Mouse (Mus musculus) kidney, adult 8-10 months (tissue): ENCODE results near the gene Gpatch8.
"Not testable (repeated sequence)": the region's sequence is repeated elsewhere in the genome, so short reads cannot be mapped to it uniquely, and the experiment has no call there.

Experiments used
- DNase-seq, 2 experiments: peaks; one replicate each; pipeline ENCODE4 v3.0.0; 2022

Gpatch8 gene

GRCm38 (mm10) chr11:102568756-102569377, 12.7 kb upstream of the Gpatch8 start:
- no peak for DNase-seq

DNA sequence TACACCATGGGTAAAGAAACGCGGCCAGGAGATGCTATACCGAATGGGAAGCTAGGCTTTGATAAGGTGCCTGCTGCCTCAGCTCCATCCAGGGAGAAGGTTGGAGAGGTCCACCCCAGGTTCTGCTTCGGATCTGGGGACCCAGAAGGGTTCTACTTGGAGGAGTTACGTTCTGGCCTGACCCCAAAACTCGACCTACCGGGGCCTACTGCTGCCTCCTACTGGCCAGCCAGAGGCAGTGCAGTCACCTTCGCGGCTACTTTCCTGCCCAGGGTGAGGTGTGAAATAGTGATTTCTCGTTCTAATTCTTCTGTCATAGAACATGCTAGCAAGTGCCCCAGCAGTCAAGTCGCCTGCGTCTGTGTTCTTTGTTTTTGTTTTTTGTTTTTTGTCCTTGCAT, 12.0 kb upstream of the Gpatch8 start:
- DNase-seq: no peak

- DNase-seq: no peak
Measured at GRCm38 (mm10) chr11:102567723-102568122, 11.5 kb upstream of the Gpatch8 start.

DNA sequence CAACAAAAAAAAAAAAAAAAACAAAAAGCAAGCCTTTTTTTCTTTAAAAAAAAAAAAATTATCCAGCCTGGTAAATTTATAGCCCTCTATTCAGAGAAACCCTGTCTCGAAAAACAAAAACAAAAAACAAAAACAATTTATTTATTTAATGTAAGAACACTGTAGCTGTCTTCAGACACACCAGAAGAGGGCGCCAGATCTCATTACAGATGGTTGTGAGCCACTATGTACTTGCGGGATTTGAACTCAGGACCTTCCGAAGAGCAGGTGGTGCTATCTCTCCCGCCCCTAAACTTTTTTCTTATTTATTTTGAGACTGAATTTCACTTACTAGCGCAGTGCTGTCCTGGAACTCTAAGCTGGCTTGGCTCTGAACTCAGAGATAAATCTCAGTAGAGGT, 11.0 kb upstream of the Gpatch8 start:
- no peak for DNase-seq

GRCm38 (mm10) chr11:102566290-102566689, 10.1 kb upstream of the Gpatch8 start:
- DNase-seq: no peak

GRCm38 (mm10) chr11:102565741-102566140, 9.5 kb upstream of the Gpatch8 start:
- DNase-seq: no peak

GRCm38 (mm10) chr11:102564952-102565671, 8.9 kb upstream of the Gpatch8 start:
- DNase-seq: not testable (repeated sequence)

DNA sequence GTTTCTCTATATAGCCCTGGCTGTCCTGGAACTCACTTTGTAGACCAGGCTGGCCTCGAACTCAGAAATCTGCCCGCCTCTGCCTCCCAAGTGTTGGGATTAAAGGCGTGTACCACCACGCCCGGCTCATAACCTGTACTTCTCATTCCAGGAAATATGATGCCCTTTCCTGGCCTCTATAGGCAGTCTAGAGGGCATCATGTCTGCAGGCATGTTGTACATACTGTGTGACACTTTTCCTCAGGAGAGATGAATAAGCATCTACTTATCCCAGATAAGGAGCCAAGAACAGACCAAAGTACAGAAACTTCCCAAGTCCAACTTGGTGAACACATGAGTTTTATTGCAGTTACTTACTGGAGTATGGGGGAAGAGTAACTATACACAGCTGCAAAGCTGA, 2.5 kb upstream of the Gpatch8 start:
- DNase-seq: no peak

DNA sequence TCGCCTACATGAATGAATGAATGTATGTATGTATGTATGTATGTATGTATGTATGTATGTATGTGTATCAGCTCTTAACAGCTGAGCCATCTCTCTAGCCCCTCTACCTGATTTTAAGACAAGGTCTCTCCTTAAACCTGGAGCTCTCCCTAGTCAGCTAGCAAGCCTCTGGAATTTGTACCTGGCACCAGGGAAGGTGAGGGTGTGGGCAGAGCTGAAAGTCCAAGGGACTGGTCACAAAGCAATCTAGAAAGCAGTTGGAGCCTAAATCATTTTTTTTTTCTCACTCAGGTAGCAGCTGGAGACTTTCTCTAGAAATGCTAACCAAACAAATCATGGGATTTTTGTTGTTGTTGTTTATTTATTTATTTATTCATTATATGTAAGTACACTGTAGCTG, 1.2 kb upstream of the Gpatch8 start:
- DNase-seq: peak; percentile 65 to 68

DNA sequence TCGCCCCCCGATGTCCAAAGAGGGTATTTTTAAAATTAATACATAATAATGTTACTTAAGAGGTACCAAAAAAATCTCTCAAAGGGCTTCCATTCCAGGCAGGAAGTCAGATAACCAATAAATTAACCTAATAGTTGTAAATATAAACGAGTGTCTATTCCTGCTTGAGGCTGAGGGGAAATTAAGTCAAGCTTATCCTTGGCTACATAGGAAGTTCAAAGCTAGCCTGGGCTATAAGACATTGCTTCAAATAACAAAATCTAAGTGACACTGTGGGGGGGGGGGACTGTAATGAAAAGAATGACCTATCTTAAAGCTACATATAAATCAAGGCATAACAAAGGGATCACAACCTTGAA, 503 bp upstream of the Gpatch8 start:
- no peak for DNase-seq

GRCm38 (mm10) chr11:102555400-102556030, 677 bp downstream of the Gpatch8 start:
- no peak for DNase-seq

DNA sequence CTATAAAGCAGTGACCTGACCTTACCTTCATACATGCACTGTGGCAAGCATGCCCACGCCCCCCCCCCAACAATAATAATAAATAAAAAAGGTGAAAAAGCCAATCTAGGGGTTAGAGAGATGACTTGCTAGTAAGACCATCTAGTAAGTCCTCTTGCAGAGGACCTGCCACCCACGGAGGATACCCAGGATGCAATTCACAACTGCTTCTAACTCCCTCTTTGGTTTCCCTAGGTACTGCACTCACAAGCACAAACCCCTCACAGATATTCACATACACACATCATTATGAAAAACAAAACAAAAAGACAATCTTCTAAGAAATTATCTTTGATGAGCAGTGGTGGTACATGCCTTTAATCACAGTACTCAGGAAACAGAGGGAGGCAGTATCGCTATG, 4.1 kb downstream of the Gpatch8 start:
- DNase-seq: no peak

DNA sequence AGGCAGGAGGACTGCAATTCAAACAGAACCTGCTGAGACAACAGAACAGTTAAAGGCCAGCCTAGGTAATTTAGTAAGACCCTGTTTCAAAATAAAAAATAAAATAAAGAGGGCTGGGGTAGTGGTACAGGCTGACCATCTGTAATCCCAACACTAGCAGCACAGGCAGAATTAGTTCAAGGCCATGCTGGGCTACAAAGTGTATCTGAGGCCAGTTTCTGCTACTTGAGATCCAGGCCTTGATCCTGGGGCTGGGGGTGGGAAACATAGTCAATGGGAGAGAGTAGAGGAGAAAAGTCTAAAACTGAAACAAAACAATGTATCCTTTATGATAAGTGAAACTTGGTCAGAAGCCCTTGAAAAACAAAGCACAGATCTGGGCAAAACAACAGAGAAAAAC, 5.0 kb downstream of the Gpatch8 start:
- no peak for DNase-seq

DNA sequence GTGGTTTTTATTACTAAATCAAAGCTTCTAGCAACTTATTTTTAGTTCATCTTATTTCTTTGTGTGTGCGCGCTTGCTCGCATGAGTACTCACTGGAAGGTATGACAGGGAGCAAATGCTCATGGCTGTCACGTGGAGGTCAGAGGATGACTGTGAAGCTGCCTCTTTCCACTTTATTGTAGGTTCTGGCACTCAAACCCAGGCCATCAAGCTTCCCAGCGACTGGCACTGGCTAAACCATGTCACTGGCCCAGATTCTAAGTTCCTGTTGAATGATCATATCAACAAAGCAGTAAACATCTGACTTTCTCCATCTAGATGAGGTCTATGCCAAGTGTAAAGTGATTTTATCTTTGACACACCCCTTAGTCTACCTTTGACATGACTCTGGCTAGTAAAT, 14.7 kb downstream of the Gpatch8 start:
- no peak for DNase-seq

- DNase-seq: not testable (repeated sequence)
Measured at GRCm38 (mm10) chr11:102540286-102540685, 15.9 kb downstream of the Gpatch8 start.

DNA sequence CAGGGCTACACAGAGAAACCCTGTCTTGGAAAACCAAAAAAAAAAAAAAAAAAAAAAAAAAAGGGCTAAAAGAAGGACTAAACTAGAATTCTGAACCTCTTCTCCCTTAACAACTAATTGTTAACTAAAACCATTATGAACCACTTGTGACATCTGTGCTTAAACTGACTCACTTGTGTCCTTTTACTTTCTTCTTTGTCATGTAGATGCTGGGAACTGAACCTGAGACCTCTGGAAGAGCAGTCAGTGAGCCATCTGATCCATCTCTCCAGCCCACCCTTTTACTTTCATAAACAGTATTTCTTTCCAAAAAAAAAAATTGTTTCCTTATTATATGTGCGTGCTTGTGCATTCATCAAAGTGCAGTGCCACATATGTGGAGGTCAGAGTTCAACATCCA, 16.5 kb downstream of the Gpatch8 start:
- DNase-seq: no peak

GRCm38 (mm10) chr11:102536210-102536609, 20.0 kb downstream of the Gpatch8 start:
- no peak for DNase-seq

- no peak for DNase-seq
Measured at GRCm38 (mm10) chr11:102534078-102534477, 22.1 kb downstream of the Gpatch8 start.

- DNase-seq: peak in 1 of 2 experiments; percentile 11
Measured at GRCm38 (mm10) chr11:102531425-102531824, 24.8 kb downstream of the Gpatch8 start.

GRCm38 (mm10) chr11:102514793-102515424, 41.3 kb downstream of the Gpatch8 start:
- no peak for DNase-seq

DNA sequence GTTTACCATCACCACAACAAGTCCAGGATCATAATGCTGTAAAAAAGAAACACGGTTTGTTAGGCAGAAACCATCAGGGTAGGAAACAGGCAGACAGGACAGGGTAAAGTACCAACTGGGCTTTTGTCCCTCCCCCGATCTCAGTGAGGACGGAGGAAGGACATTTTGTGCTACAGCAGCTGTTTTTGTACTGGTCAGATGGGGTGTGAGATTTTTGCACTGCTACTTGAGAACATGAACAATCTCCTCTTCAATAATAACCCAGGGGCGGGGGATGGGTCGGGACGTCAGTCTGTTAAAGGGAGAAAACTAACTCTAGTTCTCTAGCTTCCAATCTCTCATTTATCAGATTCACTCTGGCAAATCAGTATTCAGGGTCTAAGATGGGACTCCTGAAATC, 46.0 kb downstream of the Gpatch8 start:
- DNase-seq: peak in 1 of 2 experiments; percentile 7

DNA sequence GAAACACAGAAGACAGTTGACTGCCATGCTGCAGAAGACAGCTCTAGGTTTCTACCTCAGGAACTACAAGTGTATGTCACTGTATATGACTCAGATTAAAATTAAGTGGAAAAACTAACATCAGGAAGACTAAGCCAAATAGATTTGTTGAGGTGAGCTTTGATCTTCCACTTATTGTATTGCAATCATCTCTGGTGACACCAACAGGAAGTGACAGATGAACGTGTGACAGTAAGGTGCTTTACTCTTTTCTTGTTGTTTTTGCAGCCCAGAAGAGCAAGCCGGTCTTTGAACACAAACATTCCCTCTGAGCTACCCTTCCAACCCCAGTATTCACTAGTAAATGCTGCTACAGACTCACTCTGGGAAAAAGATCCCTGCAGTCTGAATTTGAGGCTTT, 59.5 kb downstream of the Gpatch8 start:
- no peak for DNase-seq

GRCm38 (mm10) chr11:102496206-102496605, 60.0 kb downstream of the Gpatch8 start:
- no peak for DNase-seq

- DNase-seq: no peak
Measured at GRCm38 (mm10) chr11:102495742-102496141, 60.5 kb downstream of the Gpatch8 start.
